Mouse (Mus musculus) cerebellum, adult 2 months (tissue): Measurements from ENCODE around the gene Wwtr1.

Source experiments
- CTCF ChIP-seq: fragments of 200-500 bp; IDR thresholded peaks from 2 replicates; pipeline ENCODE4 v1.5.1; 2011; ENCODE audit warnings: low read depth, mild to moderate bottlenecking, control low read depth, low read length, moderate library complexity, borderline replicate concordance; ENCODE audit not compliant: insufficient read depth
- POLR2A ChIP-seq: fragments of 200-500 bp; IDR thresholded peaks from 2 replicates; pipeline ENCODE4 v1.6.1; 2011; ENCODE audit warnings: low read length, control low read depth, borderline replicate concordance; ENCODE audit not compliant: insufficient read depth

DNA sequence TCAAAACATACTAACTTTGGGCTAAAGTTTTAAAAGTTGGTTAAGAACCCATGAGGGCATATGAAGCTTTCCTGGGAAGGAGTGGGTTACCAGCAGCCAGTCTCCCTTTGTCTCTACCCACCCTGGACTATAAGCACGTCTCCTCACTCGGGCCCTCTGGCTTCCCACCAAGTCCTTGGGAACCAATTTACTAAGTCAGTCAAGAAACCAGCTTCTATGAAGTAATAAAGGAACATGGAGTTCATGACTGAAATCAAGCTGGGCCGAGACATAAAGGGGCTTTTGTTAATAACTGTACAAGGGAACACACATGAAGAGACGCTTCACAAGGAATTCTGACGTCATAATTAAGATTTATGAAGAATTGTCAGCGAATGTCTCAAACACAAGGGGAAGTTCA, 41.3 kb downstream of the Wwtr1 start:
- TF ChIP-seq CTCF = no peak
- TF ChIP-seq POLR2A = no peak
